Mouse (Mus musculus) liver (tissue): Measurements from ENCODE around the gene Atrnl1.
A peak's percentile ranks its signal among the peaks of the same experiment; 100 is the strongest.
"Not testable (repeated sequence)": the region's sequence is repeated elsewhere in the genome, so short reads cannot be mapped to it uniquely, and the experiment has no call there.

ENCODE experiments used
- DNase-seq: peaks from one replicate; pipeline ENCODE4 v3.0.0-alpha.2; 2020; ENCODE audit warnings: mixed read lengths

The Atrnl1 gene

DNA sequence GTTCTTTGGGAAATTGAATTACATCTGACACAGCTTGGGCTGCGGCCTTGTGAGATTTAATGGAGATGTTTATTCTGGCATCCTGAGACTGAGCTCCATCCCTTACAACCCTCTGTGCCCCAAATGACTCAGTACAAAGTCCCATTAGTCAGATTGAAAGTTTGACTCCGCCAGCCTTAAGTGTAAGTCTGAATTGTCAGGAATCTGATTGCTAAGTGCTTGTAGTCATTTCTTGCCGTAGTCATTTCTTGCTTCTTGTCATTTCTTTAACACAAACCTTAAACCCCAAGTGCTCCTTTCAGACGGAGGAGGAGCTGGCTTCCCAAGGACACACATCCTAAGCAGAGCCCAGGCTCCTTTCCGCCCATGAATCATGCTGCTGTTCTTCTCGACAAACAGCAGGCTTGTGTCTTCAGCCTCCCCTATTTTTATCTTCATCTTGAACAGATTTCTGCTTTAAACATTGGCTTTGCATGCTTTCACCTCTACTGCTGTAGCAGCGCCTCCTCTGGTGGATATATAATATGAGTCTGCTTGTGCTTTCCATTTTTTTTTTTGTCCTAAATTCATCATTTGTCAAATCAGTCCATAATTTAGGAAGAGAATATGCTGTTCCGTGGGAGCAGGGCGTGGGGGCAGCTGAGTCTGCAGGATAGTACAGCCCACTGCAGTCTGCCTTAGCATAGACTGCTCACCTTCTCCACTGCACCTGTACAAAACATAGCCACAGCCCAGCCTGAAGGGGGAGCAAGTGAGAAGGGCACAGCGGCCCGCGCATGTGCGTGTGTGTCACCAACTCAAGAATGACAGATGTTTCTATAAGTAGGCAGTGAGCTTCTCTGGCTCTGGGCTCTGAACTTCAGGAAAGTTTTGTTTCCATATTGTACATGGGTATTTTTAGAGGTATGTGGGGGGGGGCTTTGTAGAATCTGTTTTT is 214.7 kb downstream of the Atrnl1 start:
- DNase-seq: no peak

DNA sequence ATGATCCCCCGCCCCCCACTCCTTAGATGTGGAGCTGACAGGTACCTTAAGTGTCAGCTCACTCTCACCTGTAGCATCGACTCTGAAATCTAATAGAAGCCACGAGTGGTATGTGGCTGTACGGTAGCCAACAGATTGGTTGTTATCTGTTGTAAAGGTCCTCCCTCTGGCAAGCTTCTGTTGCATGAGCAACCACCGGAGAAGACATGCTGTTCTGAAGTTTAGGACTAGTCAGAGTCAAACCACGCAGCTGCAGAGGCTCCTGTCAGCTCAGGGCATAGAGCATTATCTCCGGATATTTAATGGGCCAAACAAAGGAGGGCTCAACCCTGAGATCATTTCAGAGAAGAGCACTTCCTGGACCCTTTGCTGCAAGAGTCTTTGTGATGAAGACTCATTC is 222.2 kb downstream of the Atrnl1 start:
- DNase-seq: no peak

DNA sequence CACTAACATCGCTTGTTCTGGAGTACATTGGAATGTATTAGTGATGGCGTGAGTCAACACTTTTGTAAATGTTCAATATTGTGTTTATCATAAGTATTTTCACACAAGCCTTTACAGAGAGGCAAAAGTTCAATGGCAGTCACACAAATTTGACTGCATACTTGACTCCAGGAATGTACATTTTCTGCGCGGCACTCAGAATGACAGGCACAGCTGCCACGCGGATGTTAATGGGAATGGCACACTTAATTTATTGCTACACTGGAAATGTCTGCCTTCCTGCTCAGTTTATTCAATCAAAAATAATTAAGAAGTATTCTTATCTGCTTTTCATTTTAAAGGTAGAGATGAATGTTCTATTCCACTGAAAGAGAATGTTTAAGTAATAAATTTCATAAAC is 227.0 kb downstream of the Atrnl1 start:
- DNase-seq: no peak

DNA sequence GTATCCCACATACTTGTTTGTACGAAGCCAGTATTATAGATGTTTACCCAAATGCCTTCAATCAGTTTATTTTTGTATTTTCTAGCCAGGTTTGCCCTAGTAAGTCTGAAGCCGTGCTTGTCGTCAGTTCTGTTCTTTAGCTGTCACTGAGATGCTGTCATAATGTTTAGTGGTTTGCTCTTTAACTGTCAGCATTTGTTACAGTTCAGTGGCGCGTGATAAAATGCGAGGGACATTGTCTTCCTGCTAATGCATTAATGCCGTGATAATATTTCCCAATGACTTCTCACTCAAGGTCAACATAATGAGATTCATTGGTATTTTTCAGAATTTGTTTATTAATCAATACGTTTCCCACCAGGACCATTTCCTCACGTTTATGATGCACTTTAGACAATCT is 227.7 kb downstream of the Atrnl1 start:
- no peak for DNase-seq

DNA sequence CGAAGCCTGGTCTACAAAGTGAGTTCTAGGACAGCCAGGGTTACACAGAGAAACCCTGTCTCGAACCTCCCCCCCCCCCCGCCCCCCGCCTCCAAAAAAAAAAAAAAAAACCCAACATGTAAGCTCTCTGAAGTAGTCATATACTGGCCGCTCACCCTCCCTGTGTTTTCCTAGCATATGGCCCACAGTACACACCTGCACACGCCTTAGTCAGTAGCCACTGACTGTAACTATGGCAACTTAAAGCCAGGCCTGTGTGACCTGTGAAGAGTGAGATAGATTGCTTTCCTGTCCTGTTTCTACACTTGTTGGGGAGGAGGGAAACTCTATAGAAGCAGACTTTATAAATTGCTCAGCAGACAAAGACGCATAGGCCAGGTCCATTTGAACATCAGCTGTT is 239.1 kb downstream of the Atrnl1 start:
- no peak for DNase-seq

DNA sequence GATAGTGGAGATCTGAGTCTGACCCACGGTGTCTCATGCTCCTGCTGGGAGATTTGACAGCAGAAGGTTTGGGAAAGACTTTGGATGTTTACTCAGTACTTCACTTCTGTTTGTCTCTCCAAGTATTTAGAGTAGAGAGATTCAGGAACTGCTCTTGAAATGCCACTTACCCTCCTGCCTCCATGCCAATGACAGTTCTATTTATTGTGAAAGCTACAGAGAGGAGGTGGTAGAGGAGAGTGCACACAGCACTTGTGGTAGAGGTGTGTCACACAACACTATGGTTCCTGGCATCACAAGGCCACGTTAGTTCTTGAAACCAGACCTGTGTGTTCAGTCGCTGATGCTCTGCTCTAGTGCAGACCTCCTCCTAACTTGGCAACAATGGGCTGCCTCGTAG is 257.5 kb downstream of the Atrnl1 start:
- DNase-seq: no peak

DNA sequence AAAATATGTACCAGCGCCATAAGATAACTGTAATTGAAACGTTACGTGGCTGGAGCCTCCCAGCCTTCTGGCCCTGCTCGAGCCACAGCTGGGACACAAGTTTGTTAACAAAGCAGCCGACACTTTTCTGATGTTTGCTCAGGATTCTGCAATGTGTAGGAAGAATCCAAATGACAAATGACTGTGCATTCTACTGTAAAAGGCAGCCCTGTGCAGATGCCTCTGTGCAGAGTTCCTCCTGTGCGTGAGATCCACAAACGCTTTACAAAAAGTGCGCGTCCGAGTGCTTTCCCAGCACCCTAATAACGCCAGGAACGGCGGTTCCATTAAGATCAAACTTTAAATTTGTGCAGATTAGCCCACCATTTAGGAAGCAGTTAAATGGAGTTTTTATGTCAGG is 260.0 kb downstream of the Atrnl1 start:
- DNase-seq: no peak

DNA sequence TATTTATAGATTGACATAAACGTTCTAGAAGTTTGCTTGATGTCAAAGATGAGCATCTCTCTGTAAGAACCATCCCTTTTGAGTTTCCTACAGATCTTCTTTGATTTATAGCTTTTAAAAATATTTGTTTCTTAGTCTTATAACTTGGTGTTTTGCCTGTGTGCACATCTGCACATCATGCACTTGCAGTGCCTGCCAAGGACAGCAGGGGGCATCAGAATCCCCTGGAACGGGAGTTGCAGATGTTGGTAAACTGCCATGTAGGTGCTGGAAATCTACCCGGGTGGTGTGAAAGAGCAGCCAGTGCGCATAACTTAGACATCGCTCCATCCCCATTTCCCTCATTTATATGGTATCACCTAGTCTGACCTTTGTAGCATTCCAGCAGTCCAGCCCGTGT is 265.2 kb downstream of the Atrnl1 start:
- peak; percentile 23 for DNase-seq

DNA sequence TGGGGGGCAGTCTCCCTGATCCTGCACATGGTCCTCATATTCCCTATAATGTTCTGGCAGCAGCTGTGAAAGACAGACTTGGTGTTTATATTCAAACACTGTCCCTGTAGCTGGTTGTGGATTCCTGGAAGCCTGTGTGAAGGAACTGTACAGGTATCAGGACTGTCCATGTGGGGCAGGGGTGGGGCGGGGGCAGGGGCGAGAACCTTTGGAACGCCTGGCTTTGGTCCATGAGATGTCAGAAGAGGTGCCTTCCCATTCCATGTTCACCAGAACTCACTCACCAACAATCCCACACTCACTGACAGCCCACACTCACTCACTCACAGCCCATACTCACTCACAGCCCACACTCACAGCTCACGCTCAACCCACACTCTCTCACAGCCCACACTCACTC is 266.5 kb downstream of the Atrnl1 start:
- DNase-seq: no peak

DNA sequence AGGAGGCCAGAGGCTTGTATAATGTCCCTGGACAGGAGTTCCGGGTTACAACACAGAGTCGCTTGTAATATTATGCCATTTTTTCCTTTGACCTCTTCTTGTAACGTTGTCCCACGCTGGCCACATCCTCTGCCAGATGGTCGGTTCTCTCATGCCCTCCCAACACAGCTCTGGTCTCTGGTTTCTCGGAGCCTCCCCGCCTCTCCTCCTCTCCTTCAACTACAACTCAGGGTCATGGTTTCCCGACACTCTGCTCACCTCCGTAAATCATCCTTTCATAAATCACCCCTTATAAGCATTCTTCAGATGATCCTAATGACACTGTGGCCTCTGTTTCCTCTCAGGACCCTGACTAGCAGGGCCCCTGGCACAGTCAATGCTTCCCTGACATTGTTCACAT is 267.7 kb downstream of the Atrnl1 start:
- no peak for DNase-seq

DNA sequence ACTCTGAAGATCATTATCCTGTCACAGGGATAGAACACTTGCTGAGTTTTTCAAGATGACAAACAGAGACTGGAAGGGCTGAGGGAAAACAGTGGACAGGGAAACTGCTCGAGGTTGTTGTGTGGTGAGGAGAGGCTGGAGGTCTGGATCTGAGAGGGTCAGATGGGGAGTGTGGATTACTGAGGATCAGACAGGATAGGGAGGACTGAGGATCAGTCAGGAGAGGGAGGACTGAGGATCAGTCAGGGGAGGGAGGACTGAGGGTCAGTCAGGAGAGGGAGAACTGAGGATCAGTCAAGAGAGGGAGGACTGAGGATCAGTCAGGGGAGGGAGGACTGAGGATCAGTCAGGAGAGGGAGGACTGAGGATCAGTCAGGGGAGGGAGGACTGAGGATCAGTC is 269.0 kb downstream of the Atrnl1 start:
- DNase-seq: not testable (repeated sequence)

DNA sequence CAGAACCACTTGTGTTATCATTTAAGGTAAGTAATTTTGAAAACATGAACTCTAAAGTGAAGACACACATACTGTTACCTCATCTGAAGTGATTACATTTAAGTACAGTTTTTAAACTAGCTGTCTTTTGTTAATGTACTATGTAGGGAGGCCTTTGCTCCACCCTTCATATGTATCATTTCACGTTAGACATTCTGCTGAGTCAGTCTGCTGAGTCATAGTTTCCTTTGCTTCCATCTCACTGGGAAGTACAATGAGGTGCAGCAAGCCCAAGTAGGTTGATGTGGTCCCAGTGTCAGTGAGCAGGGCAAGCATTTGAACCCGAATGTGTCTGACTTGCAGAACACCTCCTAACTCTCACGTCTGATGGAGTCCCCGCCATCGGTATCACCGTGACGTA is 271.1 kb downstream of the Atrnl1 start:
- peak; percentile 14 for DNase-seq

DNA sequence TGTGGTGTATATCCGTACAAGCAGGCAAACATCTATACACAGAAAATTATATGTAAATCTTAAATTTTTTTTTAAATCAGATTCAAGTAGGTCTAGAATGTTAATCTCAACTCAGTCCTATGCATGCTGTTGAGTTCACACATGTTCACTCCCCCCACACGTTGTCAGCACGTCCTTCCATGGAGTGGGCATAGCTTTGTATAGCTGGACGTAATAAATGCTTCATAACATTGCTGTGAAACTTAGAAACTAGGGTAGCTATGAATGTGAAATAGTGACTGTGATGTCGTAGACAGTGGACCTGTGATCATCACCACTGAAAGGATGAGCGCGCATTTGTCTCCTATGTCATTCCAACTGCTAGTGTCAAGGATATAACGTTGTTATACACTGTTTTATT is 278.0 kb downstream of the Atrnl1 start:
- no peak for DNase-seq

DNA sequence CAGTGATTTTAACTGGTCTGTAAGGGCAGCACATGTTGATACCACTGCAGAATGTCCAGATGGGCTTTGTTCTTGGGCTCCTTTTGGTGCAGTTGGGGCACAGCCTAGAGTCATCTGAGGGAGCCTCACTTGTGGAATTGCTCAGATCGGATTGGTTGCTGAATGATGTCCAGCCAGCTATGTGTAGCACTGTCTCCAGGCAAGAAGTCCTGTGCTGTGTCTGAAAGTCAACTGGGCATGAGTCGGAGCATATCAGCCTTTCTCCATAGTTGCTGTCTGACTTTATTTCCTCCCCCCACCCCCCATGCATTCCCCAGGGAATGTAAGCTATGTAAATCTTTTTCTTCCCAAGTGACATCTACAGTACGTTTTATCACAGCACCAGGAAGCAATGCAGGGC is 278.9 kb downstream of the Atrnl1 start:
- DNase-seq: no peak

DNA sequence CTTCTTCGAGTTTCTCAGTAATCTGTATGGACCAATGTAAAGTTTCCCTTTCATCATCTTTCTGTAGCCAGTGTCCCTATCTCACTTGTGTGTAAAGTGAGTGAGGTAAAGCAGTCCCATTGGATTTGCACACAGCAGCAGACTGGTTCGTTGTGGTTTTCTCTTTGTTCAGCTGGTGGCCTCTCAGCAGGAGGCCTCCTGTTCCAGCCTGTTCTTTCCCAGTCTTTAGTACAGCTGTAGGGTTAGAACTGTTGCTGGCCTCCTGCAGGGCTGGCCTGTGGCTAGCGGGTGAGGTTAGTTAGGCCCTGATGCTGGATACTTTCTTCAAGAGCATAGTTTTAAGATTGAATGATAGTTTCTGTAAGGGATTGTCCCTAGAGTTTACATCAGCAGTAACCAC is 280.1 kb downstream of the Atrnl1 start:
- no peak for DNase-seq

DNA sequence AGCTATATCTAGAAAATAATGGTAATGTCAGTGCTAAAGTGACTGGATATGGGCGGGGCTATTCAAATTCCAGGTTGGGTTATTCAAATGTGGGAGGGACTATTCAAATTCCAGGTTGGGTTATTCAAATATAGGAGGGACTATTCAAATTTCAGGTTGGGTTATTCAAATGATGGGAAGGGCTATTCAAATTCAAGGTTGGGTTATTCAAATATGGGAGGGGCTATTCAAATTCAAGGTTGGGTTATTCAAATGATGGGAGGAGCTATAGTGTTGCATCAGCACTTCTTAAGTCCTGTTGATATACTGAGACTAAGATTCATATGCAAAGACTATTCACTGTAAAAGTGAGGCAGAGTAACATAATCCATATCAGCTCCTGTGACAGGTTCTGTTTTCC is 283.4 kb downstream of the Atrnl1 start:
- no peak for DNase-seq

DNA sequence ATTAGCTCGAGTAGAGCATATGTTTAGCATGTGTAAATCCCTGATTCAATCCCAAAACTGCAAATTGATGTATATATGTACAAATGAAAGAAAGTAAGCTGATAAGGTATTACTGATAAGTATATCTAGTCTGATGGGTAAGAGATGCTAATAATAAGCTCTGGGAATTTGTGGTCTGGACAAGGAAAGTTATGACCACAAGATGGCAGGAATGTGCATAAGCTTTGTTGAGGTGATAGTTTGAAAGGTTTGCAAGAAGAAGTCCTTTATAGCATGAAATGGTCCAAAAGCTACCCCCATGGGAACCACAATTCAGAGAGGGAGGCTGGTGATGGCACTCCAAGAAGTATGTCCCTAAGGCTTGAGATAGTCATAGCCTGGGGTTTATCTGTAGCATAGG is 289.2 kb downstream of the Atrnl1 start:
- no peak for DNase-seq

DNA sequence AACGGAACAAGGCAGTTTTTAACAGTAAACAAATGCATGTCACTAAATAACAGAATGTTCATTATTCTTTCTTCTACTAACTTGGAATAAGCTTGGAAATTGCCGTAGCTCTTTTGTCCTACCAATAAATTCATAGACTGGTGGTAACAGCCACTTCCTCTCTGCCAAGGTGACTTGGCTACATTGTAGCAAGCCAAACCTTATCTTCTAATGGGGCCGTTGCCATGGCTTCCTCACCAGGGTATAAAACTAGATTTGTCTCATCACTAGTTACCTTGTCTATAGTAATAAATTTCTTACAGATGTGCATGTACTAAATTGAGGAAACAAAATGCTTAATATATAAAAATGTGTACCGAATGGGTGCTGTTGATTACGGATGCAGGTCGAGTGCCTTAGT is 298.6 kb downstream of the Atrnl1 start:
- DNase-seq: no peak

DNA sequence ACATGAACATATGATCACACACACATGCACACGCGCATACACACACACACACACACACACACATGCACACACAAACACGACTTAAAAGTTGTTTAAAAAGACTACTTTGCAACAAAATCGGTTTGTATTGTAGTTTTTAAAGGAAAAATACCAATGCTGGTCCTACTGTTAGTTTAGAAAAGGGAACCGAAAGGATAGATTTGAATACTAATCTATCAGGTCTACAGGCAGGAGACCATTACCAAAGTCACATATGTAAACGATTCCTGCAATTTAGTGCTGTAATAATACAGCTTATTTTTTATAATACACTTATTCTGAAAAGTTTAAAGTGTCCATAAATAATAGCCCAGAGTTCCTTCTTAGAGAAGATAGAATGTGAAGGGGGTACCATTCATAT is 299.8 kb downstream of the Atrnl1 start:
- DNase-seq: no peak

DNA sequence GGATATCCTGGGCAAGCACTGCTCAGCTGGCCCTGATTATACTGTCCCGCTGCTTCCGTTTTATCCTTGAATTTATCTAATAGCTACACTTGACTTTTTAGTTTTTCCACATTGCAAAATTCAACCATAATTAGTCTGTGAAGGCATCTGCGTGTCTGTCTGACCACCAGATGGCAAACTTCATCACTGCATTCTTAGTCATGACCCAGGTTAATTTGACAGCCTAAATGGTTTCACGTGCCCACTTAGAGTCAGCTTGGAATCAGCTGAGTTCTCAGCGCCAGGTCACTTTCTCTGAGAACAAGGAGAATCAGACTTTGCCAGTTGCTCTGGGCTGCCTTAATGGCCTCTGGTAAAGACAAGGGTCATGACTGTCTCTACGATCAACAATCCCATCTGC is 305.5 kb downstream of the Atrnl1 start:
- no peak for DNase-seq

DNA sequence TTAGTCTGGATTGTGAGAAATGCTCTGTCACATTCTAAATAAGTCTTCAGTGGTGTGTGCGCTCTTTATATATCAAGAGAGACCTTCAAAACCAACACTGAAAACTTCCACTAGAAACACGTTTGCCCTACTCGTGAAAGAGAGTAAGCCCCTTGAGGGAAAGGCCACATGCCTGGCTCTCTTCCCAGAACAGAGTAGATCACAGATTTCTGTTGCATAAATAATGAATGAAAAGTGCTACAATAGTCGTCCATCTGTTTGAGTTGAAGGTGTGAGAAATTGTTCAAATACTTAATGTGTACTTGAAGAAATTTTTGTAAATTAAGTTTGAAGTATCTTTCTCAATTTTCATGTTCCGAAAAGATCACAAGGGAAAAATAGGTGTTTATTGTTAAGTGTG is 312.2 kb downstream of the Atrnl1 start:
- DNase-seq: no peak

DNA sequence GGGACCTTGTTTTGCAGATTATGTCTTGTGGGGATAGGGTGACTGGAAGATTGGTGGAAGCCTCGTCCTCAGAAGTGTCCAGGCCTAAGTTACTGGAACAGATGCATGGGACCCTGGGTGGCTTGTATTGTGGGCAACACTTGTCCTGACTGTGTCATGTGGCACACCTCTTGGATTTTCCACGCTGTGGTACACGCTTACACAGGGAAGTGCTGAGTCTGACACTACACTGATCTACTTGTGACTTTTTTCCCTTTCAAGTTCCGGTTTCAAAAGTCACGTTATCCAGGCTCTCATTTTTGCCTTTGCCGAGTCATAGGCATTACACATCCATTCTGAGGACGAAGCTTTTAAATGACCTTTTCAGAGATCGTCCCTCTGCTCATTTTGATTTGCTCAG is 314.0 kb downstream of the Atrnl1 start:
- no peak for DNase-seq

DNA sequence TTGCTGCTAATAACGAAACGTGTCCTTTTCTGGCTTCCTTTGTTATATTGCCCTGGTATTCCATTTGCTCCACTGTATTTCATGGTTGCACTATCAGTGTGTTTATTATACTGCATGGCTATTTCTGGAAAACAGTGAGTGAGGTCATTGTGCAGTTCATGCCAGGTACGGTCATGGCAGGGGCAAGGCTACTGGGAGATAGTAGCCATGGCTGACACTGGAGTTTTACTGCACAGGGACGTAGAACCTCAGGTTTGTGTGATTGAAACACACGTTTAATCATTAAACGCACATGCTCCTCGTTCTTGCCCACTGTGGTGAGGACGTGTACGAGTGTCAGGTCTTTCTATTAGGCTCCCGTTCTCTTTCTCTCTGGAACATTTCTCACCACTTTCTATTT is 314.8 kb downstream of the Atrnl1 start:
- no peak for DNase-seq

DNA sequence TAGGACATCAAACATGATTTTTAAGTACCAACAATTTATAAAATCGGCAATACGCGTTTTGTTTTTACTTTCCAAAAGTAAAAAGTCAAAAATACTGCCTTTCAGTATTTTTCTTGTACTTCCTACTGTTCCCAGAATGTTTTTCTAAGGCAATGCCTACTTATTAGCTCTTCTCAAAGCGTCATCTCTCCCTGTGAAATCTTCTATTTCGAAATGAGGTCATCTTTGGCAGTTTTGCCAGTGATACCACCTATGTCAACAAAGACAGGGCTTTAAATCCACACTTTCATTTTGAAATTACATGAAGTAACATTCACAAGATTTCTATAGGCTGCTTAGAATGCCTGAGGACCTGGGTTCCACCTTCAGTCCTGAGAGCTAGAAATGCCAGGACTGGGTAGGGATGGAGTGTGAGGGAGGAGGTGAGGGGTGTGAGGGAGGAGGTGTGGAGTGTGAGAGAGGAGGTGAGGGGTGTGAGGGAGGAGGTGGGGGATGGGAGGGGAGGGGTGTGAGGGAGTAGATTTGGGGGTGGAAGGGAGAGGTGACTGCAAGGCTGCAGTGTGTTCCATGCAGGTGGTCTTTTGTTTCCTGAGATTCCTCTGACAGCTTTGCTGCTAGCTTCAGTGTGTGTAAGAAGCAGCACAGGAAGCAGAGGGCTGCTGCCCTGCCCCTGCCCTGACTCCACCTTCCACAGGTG is 315.5 kb downstream of the Atrnl1 start:
- peak; percentile 32 for DNase-seq
